Mouse (Mus musculus) T-helper 17 cell (primary cell): ENCODE results near the gene Pde3a.

Source experiments
- in situ Hi-C, 2 experiments: fragments of 300-600 bp; cut with MboI, MseI; formaldehyde crosslinking; loops; 1 replicate in 1 of 2; 2 replicates in 1 of 2; pipeline ENCODE4 v1.15.1; 2025; ENCODE audit warnings: high pct_unique_total_duplicates in 2 of 2

The Pde3a gene

DNA sequence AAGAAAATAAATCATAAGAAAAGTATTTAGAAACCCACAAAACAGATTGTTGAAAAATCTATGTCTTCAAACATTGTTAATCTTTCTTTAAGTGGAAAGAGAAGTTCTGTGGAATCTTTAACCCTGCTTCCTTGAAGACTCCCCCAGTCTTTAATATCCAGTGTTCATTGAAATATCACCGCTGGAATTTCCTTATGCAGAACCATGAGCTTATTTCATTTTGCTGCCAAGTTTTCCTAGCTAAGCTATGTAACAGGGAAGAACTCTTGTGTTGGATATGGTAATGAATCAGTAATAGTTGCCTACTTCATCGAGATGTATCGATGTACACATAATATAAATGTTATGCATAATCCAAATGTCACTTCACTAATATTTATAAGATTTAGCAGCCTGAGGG lies 146.9 kb downstream of the Pde3a start:
- in situ Hi-C loops = no loop called here

DNA sequence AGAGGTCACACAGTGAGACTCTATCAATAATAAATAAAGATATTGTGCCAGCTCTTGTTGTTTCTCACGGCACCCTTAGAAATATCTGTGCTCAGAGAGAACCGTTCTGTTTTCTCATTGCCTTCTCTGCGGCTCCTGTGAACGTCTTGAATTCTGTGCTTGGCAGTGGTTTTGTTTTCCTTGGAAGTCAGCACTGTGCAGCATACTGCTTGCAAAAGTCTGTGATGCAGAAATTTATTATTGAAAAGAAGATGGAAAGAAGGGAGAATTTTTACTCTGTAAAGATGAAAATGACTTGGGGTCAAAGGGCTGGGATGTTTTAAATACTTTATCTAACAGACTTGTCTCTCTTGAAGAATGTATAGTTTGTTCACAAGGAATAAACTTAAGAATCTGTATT lies 150.3 kb downstream of the Pde3a start:
- in situ Hi-C loops = no loop called here

DNA sequence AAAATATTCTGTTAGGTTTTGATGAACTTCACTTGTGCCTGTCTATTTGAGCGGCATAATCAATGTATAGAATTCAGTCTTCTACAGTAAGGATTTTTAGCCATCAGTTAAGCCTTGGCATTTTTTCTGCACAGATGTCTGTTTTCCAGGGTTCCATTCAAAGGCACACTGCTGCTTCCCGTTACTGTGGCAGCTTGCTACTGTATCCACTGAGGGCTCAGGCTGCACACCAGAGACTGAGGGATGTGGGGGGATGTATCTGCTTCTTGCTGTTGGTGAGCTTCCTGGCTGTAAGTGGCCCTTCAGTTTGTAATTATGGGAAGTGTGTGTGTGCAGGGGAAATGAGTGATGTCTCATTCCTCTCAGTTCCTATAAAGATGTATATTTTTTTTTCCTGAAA lies 154.9 kb downstream of the Pde3a start:
- in situ Hi-C loops = no loop called here

DNA sequence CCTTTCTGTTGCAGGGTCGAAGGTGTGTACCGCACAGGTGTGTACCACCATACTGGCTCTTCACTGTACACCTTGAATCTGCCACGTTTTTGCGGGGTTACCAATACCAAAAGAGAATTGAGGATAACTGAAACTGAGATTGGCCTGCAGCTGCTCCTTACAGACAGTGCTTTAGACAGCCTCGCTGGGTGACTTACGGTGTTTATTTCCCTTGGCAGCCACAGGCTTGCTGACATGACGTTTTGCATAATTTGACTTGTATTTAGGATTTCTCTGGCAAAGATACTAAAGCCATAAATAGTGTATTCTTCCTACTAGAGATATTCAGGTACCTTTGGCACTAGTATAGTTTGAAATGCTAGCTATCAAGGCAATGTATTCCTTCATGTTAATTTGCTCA lies 155.6 kb downstream of the Pde3a start:
- in situ Hi-C loops = no loop called here

DNA sequence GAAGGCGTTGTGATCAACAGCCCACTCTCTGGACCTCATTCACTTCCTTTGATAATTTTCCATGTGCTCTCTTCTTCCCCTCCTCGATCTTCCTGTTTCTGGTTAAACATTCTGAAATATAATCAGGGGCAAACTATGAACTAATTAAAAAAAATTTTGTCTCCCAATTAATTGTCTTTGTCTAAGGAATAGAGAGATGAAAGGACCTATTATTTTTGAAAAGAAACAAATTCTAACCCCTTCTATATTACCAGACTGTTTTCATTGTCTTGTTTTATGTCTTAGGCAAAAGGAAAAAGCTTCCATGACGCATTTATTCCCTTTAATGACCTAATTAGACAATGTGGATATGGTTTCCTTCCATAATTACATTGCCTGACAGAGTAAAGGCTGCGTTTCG lies 156.4 kb downstream of the Pde3a start:
- in situ Hi-C loops = no loop called here

DNA sequence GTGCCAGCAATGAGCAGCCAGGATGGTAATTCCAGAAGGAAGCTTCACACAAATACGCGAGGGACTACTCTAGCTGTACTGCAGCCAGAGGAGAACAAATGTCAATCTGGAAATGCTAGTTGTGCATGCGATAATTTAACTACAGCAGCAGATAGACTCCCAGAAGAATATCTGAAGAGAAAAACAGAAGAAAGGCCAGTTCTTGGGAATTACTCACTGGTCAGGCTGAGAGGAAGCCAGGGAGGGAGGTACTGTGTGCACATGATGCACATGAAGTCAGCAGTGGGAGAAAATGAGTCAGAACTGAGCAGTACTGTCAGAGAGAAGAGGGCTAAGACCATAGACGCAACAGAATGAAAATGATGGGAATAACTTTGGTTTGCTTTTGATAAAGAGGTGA lies 159.7 kb downstream of the Pde3a start:
- in situ Hi-C loops = no loop called here

DNA sequence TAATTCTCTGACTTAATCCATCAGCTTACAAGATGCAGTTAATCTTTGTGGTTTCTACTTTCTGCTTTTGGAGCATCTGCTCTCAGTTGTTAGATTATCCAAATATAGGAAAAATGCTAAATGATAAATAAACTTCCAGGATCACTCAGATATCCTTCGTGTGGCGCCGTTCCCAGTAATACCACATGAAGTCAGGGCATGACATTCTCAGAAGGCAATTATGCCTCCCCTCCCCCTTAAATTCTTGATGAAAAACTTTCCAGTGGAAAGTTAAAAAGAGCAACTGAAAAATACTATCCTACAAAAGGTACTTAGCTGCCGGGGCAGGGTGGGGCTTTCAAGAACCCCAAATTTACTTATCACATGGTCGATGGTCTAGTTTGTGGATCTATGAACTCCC lies 161.8 kb downstream of the Pde3a start:
- in situ Hi-C loops = no loop called here

DNA sequence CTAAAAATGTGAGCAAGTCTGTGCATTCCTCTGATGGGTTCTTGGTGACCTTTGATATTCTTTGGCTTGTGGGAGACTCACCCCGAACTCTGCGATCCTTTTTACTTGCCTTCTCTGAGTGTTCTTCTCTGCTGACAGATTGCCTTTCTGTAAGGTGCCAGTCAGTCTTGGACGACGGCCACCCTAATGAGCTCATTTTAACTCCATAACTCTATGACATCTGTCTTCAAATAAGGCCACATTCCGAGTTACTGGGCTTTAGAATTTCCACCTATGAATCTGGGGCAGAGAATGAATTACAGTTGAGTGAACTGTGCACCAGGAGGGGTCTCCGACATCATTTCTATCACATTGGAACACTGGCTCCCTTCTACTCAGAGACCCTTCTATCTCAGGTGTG lies 176.0 kb downstream of the Pde3a start:
- in situ Hi-C loops = loop anchor here in 1 of 2 experiments (25.0 kb wide), 1 partner anchor 663 kb away; no protein-coding TSS in a partner anchor

DNA sequence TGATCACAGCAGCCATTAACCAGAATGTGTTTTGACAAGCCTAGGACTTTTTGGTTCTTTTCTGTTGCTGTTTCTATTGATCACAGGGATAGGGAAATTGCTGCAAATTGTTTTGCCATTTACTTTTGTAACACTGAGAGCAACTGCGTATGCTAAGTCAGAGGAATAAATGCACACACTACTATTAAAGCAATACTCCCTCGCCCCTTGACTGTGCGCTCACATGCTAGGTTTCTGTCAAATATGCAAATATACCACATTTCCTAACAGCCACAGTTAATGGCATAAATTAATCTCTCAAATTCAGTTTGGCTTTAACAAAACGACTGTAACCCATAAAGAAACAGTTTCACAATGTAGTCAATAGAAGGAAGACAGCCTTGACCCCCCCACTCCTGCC lies 179.5 kb downstream of the Pde3a start:
- in situ Hi-C loops = loop anchor here in 1 of 2 experiments (25.0 kb wide), 1 partner anchor 666 kb away; no protein-coding TSS in a partner anchor

DNA sequence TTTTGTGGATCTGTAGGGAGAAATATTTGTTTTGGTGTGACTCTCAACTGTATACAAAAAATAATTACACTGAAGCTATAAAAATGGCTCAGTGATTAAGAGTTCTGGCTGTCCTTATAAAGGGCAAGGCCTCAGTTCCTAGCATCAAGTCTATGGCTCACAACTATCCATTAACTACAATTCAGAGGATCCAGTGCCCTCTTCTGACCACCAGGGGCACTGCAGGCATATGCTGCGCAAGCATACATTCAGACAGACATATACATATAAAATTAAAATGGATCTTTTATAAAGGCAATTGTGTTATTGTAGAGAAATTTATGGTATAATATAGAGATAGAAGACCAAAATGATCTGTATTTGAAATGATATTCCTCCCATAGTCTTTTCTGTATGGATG lies 181.1 kb downstream of the Pde3a start:
- in situ Hi-C loops = loop anchor here in 1 of 2 experiments (25.0 kb wide), 1 partner anchor 668 kb away; no protein-coding TSS in a partner anchor

DNA sequence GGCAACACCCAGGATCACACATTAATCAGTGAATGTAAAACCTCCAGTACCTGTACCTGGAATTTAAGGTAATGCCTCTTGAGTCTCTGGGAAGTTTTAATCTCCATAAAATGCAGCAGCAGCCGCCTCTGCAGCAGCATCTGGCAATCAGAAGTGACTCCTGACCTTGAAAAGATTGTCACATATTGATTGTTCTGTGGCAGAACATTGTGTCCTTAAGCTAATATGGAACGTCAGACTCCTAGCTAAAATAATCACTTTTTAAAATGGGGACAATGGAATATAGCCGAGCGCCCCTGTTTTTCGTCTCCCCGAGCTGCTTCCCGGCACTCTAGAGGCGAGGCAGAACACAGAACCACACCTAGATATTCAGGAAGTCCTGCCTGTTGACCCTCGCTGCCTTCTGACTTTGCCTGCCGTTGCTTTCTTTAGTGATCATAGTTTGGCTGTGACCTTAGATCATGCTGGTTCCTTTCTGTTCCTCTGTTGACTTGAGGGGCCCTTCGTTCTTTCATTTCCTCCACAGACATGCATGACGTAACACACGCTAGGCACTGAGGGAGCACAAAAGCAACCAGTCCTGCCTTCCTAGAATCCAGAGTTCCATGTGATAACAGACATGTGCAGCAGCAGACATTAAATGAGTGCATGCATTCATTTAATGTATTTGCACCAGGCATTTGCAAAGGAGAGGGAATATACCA lies 183.4 kb downstream of the Pde3a start:
- in situ Hi-C loops = loop anchor here in 1 of 2 experiments (25.0 kb wide), 1 partner anchor 670 kb away; no protein-coding TSS in a partner anchor

DNA sequence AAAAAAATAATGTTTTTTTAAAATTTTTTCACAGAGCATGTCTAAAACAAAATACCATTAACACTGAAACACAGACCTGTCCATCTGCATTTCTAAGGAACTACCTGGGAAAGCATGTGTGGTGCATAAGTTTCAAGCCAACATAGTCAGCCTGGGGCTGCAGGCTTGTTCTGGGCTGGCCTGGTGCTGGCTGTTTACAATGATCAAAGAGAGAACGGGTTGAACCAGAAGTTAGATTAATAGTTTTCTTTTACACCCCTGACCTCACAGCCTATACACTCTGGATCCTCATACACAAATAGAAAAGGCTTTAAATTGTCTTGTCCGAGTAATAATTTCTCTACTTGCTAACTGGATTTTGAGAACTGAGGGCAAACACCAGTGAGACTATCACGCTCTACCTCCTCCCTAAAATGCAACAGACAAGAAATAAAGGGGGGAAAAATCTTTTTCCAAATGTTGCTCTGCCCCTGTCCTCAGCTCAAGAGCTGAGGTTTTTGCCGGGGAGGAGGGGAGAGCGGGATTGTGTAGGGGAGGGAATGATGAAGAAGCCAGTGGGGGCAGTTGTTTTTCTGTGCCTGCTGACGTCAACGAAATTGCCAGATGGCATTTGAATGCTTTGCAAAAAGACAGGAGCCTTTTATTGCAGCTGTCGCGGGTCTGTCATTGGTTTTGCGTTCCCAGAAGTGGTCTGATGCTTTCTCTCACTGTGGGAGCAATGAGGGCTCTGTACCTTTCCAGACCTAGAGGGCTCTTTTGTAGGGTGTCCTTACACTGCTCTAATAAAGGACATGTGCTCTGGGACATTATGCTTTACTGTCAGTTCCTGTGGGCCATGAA lies 185.1 kb downstream of the Pde3a start:
- in situ Hi-C loops = loop anchor here in 1 of 2 experiments (25.0 kb wide), 1 partner anchor 672 kb away; no protein-coding TSS in a partner anchor

DNA sequence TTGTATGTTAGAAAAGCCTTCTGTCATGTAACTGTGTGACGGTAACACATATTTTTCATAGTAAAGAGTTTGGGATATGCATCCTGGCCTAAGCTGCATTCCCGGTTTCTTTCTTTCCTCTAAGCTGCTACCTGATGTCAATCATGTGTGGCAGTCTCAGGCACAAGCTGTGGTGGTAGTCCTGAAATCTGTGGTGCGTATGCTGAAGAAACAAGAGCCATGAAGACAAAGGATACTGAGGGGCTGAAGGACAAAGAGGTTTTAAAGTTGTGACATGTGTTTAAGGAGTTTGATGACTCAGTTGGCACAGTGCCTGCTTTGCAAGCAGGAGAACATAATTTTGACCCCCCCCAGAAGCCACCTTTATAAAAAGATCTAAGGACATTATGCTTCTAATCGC lies 186.1 kb downstream of the Pde3a start:
- in situ Hi-C loops = loop anchor here in 1 of 2 experiments (25.0 kb wide), 1 partner anchor 673 kb away; no protein-coding TSS in a partner anchor

DNA sequence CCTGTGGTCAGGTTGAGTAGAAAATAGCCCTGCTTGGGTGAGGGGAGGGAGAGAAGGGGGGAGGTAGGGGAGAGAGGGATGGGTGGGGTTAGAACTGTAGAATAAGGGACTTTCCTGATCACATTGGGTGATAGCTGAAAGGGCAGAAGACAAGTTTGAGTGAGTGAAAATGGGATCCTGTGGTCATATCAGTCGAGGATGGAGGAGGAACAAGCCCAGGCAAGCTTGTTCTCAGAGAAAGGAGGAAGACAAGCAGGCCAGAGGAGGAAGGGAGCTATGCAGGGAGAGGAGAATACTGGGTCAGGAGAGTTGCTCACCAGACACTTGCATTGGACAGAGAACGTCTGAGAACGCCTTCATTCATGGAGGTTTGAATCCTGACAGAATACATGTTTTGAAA lies 190.9 kb downstream of the Pde3a start:
- in situ Hi-C loops = loop anchor here in 1 of 2 experiments (25.0 kb wide), 1 partner anchor 678 kb away; no protein-coding TSS in a partner anchor

DNA sequence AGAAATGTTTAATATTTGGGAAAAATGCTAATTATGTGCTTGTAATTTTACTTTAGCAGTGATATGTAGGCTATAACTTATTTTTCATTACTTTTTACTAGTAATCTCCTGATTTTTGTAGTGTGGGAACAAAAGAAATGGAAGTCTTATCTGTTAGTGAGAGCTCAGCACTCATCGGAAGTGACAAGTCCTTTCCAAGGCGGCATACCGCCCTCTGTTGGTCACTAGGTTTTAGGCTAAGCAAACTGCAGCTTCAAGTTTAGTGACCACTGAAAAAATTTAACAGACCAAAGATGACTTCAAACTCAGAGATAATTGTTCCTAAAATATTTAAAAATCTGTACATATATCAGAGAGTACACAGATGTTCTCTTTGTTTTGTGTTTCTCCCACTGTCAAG lies 198.5 kb downstream of the Pde3a start:
- in situ Hi-C loops = loop anchor here in 1 of 2 experiments (25.0 kb wide), 1 partner anchor 685 kb away; no protein-coding TSS in a partner anchor

DNA sequence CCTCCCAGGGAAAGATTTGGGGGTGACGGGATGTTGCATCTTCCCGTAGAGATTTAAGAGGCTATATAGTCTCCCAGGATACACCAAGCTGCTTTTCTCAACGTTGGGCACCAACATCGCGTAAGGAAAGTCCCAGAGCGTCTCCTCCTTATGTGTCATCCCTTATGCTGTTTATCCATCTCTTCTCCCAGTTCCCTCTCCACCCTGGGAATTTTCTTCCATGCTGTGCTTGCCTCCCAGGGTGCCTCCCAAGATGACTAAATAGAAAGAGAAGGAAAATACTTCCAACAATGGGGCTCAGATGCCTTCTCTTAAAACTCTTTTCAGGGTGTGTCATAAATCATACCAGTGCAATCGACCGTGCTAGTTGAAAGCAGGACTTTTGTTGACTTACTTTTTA lies 199.8 kb downstream of the Pde3a start:
- in situ Hi-C loops = loop anchor here in 1 of 2 experiments (25.0 kb wide), 1 partner anchor 687 kb away; no protein-coding TSS in a partner anchor

DNA sequence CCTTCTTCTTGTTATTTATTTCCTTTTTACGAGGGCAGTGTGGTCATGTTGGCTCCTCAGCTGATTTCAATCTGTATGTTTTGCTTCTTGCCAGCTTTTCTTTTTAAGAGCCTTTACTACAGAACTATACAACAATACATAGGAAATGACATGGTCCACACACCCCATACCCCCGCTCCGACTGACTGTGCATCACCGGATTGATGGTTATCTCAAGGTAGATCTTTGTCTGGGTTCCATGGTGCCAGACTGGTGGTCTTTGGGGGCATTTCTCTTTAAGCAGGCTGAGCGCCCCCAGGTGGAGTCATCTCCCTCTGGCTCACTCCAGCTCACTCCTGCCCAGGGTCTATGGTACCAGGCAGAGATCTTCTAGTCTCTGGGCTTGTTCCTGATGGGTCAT lies 206.3 kb downstream of the Pde3a start:
- in situ Hi-C loops = loop anchor here in 1 of 2 experiments (10.0 kb wide), 1 partner anchor 541 kb away; no protein-coding TSS in a partner anchor

DNA sequence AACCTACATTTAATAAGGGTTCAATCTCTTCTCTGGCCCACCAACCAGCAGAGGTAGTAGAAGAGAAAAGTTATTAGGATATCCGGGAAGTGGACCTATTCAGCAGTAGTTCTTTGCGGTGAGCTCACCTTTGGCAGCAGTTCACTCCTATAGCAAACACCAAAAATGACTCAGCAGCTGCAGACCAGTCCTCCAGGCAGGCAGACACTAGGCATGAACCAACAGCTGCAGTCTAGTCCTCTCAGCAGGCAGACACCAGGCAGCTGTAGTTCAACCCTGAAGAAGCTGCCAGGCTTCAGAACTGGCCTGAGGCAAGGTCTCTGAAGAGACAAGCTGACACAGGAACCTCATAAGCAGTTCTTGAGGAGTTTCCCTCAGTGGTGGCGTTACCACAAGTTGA lies 207.5 kb downstream of the Pde3a start:
- in situ Hi-C loops = loop anchor here in 1 of 2 experiments (10.0 kb wide), 1 partner anchor 542 kb away; no protein-coding TSS in a partner anchor

DNA sequence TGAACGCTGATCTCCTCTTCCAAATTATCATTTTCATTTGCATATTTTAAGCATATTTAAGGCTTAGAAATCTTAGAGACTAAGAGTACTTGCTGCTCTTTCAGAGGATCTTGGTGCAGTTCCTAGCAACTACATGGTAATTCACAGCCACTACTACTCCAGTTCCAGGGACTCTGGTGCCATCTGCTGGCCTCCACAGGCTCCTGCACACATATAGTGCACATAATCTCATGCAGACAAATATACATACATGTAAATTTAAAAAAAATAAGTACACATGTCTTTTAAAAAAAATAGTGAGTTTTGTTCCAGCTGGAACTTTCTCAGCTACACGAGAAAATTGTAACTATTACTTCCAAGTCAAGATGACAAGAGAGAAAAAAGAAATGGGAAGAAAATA lies 221.2 kb downstream of the Pde3a start:
- in situ Hi-C loops = no loop called here

DNA sequence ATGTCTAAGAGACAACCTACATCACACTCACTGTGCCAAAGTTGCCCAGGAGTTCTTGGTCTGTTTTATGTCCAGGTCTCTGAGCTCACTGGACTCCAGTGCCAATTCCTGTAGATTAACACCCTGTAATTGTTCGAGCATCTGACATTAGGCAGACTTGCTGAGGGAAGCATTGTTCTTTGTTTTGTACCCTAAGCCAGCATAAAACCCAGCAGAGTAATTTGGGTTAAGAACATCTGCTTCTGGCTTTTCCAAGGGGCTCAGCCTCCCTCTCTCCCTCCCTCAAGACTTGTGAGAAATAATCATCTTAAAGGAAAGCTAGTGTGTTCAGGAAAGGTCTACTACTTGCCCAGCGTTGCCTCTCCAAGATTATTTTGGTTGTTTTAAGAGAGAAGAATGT lies 225.2 kb downstream of the Pde3a start:
- in situ Hi-C loops = no loop called here

DNA sequence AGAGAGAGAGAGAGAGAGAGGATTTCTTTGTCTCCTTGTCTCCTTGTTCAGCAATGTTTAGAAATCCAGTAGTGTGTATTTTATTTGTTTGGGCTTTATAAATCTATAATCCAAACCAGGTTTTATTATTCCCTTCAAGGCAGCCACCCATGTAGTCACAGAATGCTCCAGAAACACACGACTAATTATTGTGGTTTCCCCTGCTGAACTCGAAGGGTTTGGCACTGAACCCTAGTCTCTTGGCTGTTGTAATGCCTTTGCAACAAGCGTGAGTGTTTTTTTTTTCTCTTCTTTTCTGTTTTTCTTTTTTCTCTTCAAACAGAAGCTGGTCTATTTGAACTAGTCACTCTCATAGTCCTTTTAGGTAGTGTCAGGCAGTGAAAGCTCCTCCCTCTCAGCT lies 225.6 kb downstream of the Pde3a start:
- in situ Hi-C loops = loop anchor here in 1 of 2 experiments (25.0 kb wide), 1 partner anchor 1513 kb away; no protein-coding TSS in a partner anchor
